Mouse (Mus musculus): ENCODE measurements around the gene Vwa3b.

Gene Vwa3b

DNA sequence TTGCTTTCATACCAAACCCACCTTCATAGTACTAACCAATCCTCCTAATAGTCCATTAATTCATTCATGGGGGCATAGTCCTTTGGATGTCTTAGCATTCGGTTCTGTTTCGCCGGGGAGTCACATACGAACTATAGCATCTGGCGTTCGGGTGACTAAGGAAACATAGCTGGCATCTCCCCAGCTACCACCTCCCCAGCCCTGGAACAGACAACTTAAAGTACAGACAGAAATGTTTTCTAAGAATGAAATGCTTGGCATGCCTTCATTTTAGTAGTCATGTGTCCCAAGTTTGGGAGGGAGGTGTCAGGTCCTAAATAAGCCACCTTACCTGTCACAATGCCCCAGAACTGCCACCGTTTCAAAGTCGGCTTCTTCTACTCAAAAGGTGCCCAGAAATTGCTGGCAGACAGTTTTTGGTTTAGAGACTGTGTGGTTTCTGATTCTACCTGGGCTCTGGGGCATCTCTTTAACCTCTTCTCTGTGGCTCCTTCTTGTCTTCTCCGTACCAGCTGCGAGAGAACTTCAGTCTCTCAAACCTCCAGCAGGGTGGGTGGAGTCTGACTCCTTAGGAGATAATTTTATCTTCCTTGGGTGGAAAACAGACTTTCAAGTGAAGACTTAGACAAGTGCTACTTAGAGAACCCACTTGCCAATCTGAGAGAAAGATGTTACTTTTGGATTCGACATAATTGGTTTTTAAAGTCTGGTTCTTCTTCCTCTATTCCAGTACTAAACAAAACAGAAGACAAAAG lies 39.4 kb downstream of the Vwa3b start:
- no peak for DNase-seq

DNA sequence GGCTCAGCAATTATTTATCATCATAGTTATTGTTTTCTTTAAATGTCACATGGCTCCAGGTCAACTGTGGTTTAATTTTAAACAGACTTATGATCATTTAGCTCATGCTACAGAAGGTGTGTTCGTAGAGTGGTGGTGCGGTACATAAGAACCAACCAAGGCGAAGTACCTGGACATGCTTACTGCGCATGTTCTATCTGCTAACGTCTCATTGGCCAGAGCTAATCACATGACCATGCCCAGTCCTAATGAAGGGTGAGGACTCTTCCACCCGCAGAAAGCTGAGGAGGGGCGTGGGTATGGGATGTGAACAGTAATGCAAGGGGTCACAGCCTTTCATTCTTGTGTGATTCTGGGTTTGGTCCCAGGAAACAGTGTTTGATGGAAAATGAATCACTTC lies 49.4 kb downstream of the Vwa3b start:
- no peak for DNase-seq

DNA sequence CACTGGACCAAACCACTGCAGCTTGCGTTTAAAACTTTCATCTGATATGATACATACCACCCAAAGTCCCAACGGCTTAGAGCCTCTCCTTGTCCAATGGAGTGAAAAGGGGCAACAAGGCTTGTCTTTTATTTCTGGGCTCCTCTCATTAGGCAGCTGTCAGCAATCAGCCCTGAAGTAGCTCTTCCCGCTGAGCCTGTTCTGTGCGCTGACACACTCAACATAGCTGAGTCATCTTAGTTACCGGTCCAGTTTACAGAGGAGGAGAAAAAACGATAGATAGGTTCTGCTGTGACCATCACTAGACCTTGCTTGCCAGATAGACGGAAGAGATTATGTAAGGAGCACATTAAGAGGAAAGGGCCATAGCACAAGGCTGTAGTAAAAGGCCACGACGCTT lies 50.9 kb downstream of the Vwa3b start:
- no peak for DNase-seq

GRCm38 (mm10) chr1:37077955-37078549 lies 51.7 kb downstream of the Vwa3b start:
- peak; percentile 78 for DNase-seq

GRCm38 (mm10) chr1:37080442-37080841 lies 54.0 kb downstream of the Vwa3b start:
- DNase-seq: no peak

GRCm38 (mm10) chr1:37081376-37082214 lies 55.2 kb downstream of the Vwa3b start:
- DNase-seq: no peak

DNA sequence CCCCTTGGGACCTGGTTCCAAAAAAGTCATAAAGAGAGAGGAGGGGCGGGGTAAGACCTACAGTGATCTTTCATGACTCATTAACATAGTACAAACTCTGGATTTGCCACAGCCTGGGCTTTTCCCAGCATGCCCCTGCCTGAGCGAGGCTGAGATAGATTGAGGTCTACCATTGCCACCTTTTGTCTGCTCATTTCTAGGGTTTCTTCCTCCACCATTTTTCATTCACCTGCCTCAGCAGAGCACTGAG lies 55.7 kb downstream of the Vwa3b start:
- no peak for DNase-seq

DNA sequence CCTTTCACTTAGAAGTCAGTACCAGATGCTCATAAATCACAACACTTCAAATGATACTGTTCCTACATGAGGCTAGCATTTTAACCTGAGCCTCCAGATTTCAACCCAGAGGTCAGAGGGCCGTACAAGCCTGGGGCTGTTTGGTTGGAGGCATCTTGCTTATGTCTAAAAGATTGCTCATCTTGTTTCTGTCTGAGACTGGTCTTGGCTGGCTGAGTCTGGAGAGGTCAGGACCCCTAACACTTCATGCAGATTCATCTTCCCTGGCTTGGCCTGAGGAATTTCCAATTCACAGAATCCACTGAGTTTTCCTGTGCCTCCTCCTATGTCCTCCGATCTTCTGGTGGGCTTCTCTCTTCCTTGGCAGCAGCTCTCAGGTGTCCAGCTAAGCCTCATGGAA lies 57.7 kb downstream of the Vwa3b start:
- DNase-seq: no peak

- no peak for DNase-seq
Observed at GRCm38 (mm10) chr1:37085171-37085570, 58.8 kb downstream of the Vwa3b start.

DNA sequence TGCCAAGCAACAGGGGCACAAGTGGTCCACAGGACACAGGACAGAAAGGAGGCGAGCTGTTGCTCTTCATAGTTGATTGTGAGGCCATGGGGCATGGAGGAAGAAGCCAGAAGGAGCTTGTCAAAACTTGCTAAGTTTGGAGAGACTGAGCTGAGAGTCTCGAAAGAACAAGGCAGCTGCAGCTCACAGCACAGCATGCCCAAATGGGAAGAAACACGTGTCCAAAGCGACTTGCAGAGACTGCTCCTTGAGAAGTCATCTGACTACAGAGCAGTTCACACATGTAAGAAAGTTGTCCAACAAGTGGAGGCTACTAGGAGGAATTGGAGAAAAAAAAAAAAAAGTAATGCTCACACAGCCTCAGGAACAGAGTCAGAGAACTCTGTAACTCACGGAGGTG lies 62.8 kb downstream of the Vwa3b start:
- no peak for DNase-seq

DNA sequence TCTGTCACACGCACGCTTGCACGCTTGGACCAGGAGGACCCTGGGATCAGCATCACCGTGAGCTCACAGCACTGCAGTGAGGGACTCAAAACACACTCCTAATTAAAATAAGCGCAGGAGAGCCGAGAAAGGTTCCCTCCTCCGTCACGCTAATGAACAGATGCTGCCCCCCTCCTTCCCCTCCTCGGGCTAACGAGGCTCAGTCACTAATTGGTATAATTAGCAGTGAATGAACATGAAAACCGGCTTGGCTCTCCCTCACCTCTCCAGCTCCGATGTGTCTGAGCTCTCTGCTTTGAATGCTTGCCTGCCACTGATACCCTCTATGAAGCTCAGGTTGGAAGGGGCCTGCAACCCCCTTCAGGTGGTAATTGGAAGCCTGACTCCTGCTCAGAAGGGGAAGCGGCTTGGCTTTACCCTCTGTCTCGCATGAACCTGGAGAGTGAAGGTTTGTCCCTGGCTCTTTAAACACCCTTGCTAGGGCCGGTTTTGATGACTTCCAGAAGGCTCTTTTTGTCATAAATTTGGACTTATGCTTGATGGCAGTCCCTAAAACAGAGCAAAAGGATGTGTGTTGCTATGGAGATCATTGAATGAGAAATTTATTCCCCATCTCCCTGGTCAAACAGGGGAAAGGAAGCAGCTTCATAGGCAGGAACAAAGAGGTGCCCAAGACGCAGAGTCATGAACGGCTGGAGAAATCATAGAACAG lies 71.1 kb downstream of the Vwa3b start:
- peak; percentile 28 for DNase-seq

DNA sequence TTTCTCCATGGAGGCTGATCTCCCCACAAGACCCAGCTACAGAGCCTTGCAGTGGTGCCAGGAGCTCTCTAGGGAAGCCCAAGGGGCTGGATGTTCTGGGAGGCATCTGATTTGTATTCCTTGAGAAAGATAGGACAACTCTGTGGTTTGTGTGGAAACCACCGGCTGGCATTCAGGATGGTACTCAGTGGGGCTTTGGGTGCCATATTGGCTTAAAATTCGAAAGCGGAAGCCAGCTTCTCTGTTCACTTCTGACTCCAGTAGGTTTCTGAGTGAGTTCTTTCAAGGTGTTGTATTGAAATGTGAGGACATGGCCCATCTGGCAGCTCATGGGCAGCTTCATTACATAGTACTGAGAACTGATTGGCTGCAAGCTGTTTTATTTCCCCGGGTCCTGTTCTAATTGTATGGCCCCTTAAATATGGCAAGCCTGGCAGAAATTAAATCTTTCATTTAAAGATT lies 71.7 kb downstream of the Vwa3b start:
- no peak for DNase-seq

DNA sequence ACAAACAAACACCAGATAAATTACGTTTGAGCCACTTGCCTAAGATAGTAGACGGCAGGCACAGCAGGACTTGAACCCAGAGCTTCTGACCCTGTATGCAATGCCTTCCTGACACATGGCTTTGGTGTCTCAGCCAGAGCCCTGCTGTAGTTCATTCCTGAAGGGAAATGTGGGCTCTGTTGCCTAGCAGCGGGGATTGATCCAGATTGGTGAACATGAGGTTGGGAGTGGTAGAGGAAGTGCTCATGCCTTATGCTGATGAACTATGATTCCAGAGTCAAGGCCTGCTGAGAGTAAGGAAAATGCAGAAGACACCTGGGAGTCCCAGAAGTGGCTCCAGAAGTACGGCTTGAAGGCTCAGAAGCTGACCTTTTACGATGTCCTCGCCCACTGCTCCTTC lies 74.0 kb downstream of the Vwa3b start:
- DNase-seq: no peak

- no peak for DNase-seq
Observed at GRCm38 (mm10) chr1:37101016-37101415, 74.6 kb downstream of the Vwa3b start.

- DNase-seq: no peak
Observed at GRCm38 (mm10) chr1:37101717-37102116, 75.3 kb downstream of the Vwa3b start.

DNA sequence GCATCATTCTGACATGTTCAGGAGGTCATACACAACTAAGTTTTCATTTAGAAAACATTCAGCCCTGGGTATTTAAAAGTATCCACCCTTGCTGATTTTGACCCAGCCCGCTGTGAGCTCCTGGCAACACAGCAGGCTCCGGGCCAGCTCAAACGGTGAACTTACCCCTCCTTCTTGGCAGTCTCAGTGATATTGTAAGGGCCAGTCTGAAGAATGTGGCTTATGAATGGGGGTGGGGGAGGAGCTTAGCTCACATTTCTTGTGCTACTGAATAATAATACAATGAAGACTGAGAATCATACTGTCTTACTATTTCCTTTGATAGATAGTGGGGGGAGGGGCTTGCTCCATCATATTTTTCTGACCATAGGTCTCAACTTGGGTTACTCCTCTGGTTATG lies 78.8 kb downstream of the Vwa3b start:
- no peak for DNase-seq

GRCm38 (mm10) chr1:37113781-37114180 lies 87.4 kb downstream of the Vwa3b start:
- no peak for DNase-seq

DNA sequence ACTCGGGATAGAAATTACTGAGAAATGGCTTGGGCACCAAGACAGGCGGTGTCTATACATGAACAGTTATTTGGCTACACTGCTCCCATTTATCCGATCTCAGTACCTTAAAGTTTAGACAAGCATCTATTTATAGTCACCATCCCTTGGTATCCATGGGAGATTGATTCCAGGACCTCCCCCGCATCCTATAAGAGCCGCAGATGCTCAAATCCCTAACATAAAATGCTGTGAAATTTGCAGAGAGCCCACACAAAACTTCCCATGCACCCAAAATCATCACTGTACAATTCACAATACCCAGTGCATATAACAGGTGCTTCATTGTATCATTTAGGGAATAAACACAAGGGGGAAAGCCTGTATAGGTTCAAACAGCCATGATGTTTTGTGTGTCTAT lies 89.5 kb downstream of the Vwa3b start:
- no peak for DNase-seq

DNA sequence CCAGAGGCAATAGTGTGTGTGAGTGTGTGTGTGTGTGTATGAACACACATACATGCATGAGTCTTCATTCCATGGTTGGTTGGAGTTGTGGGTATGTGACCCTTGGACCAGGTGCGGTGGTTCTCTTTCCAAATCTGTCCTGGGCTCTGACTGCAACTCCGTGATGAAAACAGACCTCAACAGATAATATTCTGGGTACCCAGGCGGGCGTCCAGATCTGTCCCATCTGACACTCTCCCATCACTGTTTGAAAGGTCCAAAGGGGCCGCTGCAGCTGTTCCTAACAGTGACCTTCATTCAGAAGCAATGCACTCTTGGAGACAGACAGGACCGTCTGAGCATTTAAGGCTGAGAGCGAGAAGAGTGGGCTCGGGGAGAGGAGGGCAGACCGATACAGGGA lies 90.2 kb downstream of the Vwa3b start:
- DNase-seq: no peak

DNA sequence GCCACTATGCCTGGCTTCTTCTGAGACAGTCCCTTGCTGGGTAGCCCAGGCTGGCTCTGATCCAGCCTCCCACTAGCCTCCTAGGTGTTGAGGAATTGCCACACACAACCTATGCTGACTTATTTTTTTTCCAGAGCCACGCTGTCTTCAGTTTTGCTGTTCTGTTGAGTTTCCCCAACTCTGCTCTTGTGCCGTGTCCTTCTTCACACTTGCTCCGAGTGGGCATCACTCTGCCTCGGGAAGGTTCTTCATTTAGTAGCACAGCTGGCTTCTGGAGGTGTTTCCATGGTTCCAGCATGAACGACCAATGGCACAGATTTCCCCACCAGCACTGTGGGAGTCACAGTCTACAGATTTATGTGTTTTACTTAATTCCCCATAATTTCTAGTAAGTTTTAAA lies 91.6 kb downstream of the Vwa3b start:
- no peak for DNase-seq

- peak; percentile 15 for DNase-seq
Observed at GRCm38 (mm10) chr1:37122306-37122705, 95.9 kb downstream of the Vwa3b start.

DNA sequence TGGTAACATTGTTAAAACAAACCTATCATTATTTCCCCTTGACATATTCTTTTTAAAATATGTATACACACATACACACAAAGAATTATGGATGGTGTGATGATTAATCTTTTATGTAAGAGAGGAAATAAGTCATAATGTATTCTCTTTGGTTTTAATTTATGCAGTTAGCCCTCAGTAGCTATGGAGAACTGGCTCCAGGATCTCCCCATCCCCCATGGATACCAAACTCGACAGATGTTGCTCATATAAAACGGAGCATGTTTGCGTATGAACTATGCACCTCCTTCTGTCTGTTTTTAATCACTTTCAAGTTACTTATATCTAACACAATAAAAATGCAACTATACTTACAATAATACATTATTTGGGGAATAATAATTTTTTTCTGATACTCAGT lies 96.4 kb downstream of the Vwa3b start:
- no peak for DNase-seq

DNA sequence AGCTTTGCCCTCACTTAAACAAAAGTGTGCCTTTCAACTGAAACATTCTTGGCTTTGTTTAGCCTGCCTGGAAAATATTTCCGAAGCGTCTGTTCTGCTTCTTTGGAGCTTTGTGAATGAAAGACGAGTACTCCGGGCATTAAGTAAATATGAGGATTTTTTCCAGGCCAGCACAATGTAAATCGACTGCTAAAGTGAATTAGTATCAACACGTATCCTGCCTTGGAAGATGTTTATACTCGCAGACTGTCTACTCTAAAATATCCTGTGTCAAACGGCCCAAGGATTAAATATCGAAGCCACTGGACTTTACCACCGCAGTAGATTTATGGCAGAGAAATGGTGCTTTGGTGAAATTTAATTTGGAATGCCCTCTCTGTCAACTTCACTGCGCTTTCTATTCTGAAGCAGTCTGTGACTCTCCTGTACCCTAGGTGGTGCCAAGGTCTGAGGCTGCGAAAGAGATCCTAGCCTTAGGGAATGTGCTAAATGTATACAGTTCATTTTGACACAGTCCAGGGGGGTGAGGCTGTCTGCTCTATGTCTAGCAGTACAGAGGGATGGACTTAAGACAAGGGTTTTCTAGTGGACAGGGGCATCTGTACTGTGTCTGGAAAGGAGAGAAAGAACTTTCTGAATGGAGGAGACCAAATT lies 98.4 kb downstream of the Vwa3b start:
- no peak for DNase-seq
